Mouse (Mus musculus): ENCODE measurements around the gene Slc30a7.
A peak's percentile ranks its signal among the peaks of the same experiment; 100 is the strongest.

Gene Slc30a7

GRCm38 (mm10) chr3:115941464-115941863, 65.7 kb downstream of the Slc30a7 start:
- no peak for DNase-seq

- DNase-seq, result no peak
These were observed 66.7 kb downstream of the Slc30a7 start for GRCm38 (mm10) chr3:115940510-115940909.

GRCm38 (mm10) chr3:115937807-115938206, 69.4 kb downstream of the Slc30a7 start:
- DNase-seq, result no peak

GRCm38 (mm10) chr3:115936734-115937599, 70.2 kb downstream of the Slc30a7 start:
- DNase-seq, result peak; percentile 81

- DNase-seq, result peak; percentile 9
These were observed 73.7 kb downstream of the Slc30a7 start for GRCm38 (mm10) chr3:115933293-115934186.

GRCm38 (mm10) chr3:115931701-115932100, 75.5 kb downstream of the Slc30a7 start:
- no peak for DNase-seq

GRCm38 (mm10) chr3:115926531-115926930, 80.7 kb downstream of the Slc30a7 start:
- no peak for DNase-seq

GRCm38 (mm10) chr3:115924401-115925190, 82.6 kb downstream of the Slc30a7 start:
- peak; percentile 57 for DNase-seq

GRCm38 (mm10) chr3:115907406-115907805, 99.8 kb downstream of the Slc30a7 start:
- peak; percentile 46 for DNase-seq

- DNase-seq, result no peak
These were observed 101.6 kb downstream of the Slc30a7 start for GRCm38 (mm10) chr3:115905567-115905966.

GRCm38 (mm10) chr3:115905067-115905466, 102.1 kb downstream of the Slc30a7 start:
- DNase-seq, result no peak

- peak; percentile 20 for DNase-seq
These were observed 104.8 kb downstream of the Slc30a7 start for GRCm38 (mm10) chr3:115902301-115902956.

GRCm38 (mm10) chr3:115898354-115898948, 108.8 kb downstream of the Slc30a7 start:
- no peak for DNase-seq

GRCm38 (mm10) chr3:115893166-115893565, 114.0 kb downstream of the Slc30a7 start:
- no peak for DNase-seq

- no peak for DNase-seq
These were observed 114.9 kb downstream of the Slc30a7 start for GRCm38 (mm10) chr3:115892341-115892740.
